Mouse (Mus musculus): ENCODE data around the gene Ttll10. TPM values are rescaled to one million over a fixed set of nuclear protein-coding genes. Genes with fewer than 3 reads are reported as not detected.

Ttll10 gene
- not detected for total RNA-seq (2021)
- long read RNA-seq, experiment 1, result 0 reads
- long read RNA-seq, experiment 2, result 0 reads

DNA sequence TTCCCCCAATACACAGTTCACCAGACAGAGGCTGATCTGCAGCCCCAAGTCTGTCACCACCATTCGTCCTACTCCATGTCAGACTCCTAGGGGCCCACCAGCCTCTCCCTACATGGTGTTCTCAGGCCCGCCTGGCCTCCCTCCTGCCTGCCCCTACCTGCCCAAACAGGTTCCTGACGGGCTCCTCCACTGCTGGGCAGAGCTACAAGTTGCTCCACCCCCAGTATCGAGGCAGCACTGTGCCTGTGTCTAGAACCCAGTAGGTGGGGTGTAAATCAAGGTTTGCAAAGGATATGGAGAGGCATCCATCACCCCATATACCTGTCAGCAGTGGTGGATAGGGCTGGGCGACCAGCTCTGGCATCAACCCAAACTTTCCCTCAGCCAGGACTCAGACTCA is at the start of gene Ttll10:
Gene Ttll10 (minus strand): TSS at position 154 of the 400 bp plus-strand sequence.
- DNase-seq, result no peak
- intact Hi-C loops (cut with DNase I; ENCODE audit: low total_unique reads), result no loop called here

DNA sequence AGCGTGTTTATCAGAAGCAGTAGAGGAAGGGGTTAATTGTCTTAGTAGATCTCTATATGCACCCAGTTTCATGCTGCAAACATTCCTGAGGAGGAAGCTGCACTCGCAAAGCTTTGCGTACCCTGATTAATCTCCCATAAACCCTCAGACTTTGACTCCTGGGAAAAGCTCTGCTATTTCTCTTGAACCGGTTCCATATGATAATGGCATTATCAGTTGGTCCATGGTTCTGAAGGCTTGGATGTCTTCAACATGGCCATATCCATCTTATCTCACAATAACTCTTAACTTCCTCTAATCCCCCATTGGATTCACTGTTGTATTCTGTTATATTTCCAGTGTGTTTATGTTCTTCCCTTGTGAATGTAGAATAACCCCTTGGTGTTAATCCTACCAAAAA is 44.1 kb upstream of the Ttll10 start:
- no peak for DNase-seq
- intact Hi-C loops (cut with DNase I; ENCODE audit: low total_unique reads), result no loop called here

DNA sequence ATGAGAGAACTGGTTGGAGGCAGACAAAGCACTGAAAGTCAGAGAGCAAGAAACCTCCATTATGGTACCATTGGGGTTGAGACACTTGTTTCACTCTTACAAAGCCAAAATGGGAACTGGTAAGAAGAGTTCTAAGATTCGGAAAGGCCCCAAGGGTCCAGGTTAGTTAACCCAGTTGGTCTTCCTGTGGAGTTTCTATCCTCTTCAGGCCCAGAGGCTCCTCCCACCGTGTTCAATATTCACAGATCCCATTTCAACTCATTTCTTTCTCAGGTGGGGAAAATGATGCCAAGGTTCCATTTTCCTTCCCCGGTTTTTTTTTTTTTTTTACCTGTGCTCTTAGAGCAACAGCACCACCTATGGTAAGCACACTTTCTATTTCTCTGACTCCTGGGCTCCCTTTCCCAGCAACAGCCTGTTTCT is 42.3 kb upstream of the Ttll10 start:
- DNase-seq, result no peak
- intact Hi-C loops (cut with DNase I; ENCODE audit: low total_unique reads), result loop anchor here (2.0 kb wide), 1 partner anchor 143 kb away; no protein-coding TSS in a partner anchor

DNA sequence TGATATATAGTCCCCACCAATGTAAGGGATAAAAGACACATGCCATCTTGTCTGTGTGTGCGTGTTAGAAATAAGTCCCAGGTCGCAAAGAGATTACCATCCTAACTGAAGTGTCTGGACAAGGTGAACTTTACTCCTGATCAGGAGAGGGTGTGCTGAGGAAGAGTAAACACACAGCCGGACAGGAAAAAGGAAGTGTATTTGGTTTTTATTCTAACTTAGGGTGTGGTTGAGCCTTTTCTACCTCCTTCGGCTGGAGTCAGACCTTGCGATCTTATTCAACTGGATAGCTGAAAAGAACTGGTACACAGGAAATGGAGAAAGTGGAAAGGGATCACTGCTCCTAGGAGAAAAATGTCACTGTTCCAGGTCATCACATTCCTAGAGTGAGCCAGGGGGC is 41.3 kb upstream of the Ttll10 start:
- intact Hi-C loops (cut with DNase I; ENCODE audit: low total_unique reads), result loop anchor here (2.0 kb wide), 1 partner anchor 142 kb away; no protein-coding TSS in a partner anchor
- no peak for DNase-seq

DNA sequence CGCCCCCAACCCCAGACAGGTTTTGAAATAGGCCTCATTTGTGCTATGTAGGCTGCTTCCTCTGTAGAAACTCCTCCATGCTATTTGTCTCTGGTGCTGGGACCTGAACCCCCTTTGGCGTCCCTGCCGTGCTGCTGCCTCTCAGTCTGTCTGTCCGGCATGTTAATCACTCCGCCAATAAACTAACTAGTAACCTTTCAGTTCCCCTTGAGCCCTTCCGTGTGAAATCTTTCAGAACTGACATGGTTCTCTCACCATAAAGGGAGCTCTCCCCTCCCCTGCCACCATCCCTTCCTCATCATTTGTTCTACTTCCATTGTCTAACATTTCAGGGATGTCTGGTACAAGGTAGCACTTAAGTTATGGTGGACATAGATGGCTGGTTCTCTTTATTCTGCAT is 40.2 kb upstream of the Ttll10 start:
- intact Hi-C loops (cut with DNase I; ENCODE audit: low total_unique reads), result no loop called here

DNA sequence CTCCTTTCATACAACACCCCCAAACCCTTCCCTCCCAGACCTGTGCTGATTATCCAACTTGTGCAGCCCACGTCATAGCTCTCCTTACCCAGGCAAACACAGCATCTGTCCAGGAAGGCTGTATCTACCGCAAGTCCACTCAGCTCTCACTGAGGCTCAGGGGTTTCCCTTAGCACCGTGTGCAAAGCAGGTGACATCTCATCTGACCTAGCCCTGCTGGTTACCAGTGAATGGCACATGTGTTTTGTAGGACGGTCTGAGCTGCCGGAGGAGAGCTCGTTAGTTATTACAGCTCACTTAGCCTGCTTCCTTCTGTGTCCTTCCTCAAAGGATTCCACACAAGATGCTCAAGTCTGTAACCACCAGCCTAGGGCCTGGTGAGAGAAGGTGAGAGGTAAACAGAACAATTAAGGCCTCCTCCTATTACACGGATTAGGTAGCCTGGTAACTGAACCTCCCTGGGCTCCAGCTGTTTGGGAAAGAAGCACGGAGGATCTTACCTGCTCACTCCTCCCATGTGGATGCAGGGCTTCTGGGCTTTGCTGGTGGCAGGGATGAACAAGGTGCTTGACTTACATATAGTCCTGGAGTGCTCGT is 38.7 kb upstream of the Ttll10 start:
- intact Hi-C loops (cut with DNase I; ENCODE audit: low total_unique reads), result no loop called here
- DNase-seq, result no peak

More for the DNA sequence above, 40.2 kb upstream of the Ttll10 start:
- DNase-seq, result no peak

DNA sequence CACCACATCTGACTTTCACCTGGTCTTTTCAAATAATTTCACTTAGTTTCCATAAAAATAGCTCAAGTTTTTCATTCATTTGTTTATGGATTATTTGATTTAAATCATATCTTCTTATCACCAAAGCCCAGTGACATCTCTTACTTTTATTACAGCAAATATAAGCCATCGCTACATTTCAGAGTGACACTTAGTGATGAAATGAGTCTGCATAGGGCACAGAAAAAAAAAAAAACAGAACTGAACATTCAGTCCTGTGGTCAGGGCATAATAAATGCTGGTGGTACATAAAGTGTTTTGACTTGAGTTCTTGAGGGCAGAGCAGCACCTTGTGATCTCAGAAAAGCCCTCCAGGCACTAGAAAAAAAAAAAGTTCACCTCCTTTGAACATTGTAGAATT is 37.0 kb upstream of the Ttll10 start:
- DNase-seq, result no peak
- intact Hi-C loops (cut with DNase I; ENCODE audit: low total_unique reads), result no loop called here

DNA sequence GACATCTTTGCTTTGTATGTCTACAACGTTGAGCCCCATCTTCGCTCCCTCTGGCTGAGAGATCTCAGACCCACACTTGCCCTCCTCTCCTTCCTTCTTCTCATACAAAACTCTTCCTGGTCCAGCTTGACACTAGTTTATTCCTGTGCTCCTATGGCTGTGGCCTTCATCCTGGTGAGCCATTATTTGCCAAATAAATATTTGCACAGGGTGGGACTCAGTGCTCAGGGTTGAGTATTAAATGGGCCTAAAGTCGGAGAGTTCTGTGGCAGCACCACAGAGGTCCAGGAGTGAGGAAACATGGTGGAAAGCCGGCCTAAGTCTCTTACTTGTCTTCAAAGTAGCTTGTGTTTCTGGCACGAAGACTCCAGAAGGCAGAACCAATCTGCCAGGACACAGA is 34.5 kb upstream of the Ttll10 start:
- no peak for DNase-seq
- intact Hi-C loops (cut with DNase I; ENCODE audit: low total_unique reads), result no loop called here

DNA sequence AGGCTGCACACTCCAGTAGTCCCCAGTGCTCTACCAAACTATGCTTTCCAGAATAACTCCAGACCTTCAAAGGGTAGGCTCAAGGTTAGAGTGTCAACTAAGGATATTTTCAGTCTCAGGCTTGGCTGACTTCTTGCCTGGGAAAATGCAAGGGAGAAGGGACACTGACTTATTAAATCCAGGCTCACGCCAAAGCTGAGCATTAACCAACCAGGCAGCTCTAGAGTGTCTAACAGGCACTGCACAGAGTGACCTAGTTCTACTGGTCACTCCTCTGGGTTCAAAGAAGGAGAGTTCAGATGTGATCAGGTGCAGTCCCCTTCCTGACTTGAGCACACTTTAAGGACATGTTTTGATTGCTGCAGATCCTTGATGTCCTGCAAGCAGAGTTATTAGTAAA is 33.6 kb upstream of the Ttll10 start:
- intact Hi-C loops (cut with DNase I; ENCODE audit: low total_unique reads), result no loop called here
- no peak for DNase-seq

DNA sequence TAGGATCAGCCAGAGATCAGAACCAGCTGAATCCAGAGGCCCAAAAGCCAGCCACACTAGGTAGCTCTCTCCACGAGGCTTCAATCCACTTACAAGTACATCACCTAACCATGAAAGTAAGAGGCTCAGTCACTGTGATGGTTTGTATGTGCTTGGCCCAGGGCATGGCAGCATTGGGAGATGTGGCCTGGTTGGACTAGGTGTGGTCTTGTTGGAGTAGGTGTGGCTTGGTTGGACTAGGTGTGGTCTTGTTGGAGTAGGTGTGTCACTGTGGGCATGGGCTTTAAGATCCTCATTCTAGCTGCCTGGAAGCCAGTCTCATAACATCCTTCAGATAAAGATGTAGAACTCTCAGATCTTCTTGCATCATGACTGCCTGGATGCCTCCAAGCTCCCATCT is 32.0 kb upstream of the Ttll10 start:
- intact Hi-C loops (cut with DNase I; ENCODE audit: low total_unique reads), result no loop called here
- no peak for DNase-seq

DNA sequence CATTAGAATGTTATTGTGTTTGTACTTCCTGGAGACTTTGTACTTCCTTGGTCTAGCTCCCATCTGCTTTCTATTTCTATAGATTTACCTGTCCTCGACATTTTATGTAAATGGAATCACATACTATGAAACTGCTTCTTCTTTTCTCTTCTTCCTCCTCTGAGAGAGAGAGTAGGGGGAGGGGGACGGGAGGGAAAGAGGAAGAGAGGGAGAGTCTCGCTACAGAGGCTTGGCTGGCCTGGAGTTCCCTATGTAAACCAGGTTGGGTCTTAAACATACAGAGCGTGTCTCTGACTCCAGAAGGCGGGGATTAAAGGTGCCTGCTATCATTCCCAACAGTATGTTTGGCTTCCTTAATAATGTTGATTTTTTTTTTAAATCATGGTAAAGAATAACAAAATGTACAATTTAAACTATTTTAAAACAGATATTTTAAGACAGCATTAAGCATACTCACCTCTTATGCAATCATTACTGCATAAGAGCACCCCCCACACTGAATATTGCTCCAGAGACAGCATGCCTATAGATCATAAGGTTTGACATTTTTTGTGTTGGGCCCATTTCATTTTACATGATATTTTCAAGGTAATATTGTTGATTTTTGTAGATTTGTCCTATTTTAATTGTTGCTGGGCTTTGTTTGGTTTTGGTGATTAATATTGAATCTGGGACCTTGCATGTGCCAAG is 28.3 kb upstream of the Ttll10 start:
- intact Hi-C loops (cut with DNase I; ENCODE audit: low total_unique reads), result no loop called here
- no peak for DNase-seq

DNA sequence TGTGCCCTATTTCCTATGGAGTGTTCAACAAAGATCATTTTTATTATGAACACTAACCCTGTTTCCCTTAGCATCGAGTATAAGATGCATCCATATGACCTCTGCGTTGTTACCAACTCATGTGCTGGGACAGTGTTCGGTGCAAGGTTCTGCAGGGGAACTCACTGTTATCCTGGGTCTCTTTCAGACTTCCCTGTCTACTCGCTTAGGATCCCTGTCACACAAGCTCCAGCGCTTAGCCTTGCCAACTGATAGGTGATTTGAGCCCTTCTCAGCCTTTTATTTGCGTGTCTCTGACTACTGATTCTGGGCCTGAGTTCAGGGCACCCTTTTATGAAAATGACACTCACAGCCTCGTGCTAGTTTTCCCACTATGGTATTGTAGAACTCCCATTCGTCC is 26.0 kb upstream of the Ttll10 start:
- intact Hi-C loops (cut with DNase I; ENCODE audit: low total_unique reads), result no loop called here
- no peak for DNase-seq

DNA sequence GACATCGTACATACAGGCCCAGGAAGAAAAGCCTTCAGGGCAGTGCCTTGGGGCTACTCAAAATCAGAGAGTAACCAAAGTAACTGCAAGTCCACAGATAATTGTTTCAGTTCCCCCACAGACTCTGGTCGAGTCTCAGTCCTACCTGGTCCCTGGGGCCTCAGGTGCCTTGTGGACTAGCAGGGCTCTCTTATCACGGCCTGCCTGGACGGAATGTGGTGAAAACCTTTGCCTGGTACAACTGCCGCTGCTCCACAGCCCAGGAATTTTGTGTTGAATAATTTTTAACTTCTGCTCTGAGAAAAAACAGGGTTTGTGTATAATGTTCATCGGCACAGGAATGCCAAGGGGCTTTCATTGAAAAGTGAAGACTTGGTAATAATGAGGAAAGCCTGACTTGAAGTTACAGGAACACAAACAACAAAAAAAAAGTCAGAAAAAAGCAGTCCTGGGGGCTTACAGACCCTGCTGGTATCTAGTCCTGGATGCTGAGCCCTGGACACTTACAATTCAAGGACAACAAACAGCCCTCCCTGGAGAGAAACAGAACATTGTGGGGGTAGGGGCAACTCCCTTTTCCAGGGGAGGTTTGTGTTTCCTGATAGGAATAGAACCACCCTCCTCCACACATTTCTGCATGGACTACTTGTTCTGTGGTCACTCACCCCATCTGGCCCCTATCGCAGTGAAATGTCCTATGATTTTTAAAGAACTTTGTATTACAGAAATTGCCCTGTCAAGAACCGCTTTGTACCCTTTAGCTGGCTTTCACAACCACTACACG is 25.1 kb upstream of the Ttll10 start:
- DNase-seq, result no peak
- intact Hi-C loops (cut with DNase I; ENCODE audit: low total_unique reads), result no loop called here

DNA sequence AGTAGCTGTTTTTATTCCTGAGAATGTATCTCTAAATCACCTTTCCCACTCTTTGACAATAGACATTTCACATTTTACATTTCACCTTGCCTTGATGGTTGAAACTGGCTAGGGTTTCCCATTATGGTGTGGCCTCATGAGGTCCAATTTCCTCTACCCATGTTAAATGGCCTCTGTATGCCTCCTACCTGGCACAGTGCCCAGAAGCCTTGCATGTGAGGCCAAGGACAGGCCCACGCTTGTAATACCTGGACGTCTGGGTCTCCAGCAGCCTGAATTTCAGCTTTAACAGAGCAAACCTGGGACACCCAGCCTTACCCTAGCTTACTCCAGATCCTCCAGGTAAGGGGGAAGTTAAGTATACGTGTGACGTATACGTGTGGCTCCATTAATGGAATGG is 24.1 kb upstream of the Ttll10 start:
- intact Hi-C loops (cut with DNase I; ENCODE audit: low total_unique reads), result no loop called here
- DNase-seq, result no peak

DNA sequence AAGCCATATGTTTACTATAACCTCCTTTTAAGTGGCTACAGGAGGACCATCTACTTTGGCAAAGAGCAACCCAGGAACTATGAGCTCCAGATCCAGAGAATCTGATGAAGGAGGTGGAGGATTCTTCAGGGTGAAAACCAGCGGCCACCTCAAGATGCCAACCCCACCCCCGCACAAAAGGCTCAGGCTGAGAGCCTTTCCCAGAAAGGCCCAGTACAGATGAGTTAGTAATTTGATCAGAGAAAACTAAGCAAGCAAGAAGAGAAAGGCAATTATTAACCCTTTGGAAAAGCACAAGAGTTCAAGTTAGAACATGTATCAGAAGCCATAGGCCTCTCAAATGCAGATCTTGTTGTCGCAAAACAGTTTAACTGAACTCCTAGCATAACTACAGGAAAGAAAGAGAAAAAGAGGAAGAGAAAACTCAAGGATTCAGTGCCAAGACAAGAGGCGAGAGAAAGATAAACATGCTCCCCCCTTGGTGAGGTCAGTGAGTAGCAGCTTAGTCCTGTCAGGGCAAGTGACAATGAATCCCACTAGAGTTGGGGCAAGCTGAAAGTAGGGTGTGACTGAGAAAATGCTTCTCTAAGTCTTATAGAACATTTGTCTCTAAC is 23.5 kb upstream of the Ttll10 start:
- no peak for DNase-seq
- intact Hi-C loops (cut with DNase I; ENCODE audit: low total_unique reads), result no loop called here

DNA sequence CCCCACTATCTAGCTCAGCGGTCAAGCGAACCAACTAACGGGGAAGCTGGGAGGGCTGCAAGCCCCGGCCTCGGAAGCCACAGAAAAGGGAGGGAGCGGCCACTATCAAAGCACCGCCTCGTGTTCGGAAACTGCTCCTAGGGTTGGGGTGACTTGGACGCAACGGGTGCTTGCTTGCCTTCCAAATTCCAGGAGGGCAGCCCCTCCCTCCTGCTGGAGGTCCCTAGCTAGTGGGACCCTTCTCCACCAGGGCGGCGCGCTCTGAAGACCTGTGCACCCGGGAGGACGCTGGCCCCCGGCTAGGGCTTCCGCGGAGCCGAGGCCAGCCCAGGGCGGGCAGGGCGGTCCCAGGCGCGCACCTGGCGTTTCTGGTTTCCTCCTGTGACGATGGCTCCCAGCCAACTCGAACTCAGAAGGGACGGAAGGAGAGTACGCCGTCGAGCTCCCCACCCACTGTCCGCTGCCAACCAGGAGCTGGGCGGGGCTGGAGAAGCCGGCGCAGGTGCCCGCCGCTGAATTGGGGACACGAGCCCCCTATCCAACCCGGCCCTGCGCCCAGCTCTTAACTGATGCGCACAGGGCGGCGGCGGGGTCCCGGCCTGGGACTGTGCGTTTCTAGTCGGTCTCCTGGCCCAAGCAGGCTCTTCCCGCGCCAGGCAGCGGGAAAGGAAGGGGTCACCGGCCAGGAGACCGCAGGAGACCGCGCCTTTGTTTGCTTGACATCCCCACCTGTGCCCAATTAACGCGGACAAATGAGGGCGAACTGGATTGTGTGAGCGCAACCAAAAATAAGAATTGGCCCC is 18.5 kb upstream of the Ttll10 start:
- DNase-seq, result peak; percentile 21
- intact Hi-C loops (cut with DNase I; ENCODE audit: low total_unique reads), result no loop called here

DNA sequence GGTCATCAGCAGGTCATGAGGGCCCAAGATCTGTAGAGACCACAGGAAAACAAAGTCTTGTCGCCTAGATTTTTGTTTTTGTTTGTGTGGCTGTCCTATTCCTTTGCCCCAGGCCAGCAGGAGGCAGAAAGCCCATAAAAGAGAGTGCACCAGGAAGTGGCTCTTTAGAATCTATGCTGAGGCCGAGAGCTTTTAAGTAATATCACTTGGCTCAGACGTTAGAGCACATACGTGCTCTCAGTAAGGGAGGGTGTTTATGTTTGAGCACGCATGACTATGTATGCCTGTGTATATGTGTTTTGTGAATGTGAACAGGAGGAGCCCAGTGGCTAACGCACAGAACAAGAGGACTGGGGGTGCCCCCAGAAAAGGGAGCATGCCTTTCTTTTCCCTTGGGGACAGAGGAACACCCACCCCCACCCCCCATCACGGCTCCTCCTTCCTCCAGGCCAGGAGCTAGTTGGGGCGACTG is 17.7 kb upstream of the Ttll10 start:
- no peak for DNase-seq
- intact Hi-C loops (cut with DNase I; ENCODE audit: low total_unique reads), result no loop called here

DNA sequence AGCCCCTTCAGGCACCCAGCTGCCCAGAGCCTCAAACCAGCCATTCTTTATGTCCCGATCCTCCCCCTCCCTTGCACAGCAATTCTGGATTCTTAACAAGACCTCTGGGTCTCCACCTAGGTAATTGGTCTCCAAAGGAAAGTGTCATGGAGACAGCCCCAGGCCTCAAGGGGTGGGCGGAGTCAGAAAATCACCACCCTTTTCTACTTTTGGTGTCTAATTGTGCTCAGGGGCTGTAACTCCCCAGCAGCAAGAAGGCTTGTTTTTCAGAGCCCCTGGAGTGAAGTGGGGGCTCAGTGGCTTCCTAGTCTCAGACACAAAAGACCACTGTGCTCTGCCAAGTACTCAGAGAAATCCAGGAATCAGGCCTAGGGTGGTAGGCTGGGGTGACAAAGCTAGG is 11.5 kb upstream of the Ttll10 start:
- no peak for DNase-seq
- intact Hi-C loops (cut with DNase I; ENCODE audit: low total_unique reads), result no loop called here

DNA sequence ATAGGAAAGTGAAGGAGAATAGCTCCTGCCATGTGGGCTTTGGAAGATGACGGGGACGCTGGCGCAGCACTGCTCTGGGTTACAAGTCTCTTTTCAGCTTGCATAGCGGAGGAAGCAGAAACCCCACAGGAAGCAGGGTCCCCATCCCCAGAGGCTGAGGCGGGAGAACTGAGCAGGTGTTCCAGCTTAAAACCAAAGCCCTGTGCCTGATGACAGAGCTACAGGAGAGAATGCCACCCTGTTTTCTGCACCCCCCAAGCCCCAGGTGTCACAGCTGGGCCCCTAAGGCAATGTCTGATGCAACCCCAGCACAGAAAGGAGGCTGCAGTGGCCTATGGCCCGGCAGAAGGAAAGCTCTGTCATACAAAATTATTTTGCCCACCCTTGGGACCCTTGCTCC is 11.1 kb upstream of the Ttll10 start:
- DNase-seq, result no peak
- intact Hi-C loops (cut with DNase I; ENCODE audit: low total_unique reads), result no loop called here

Measured in gastrocnemius, postnatal 14 days (tissue).